Mouse (Mus musculus) heart, embryonic 10.5 days (tissue): ENCODE measurements around the gene Zfp93. TPM values are rescaled to one million over a fixed set of nuclear protein-coding genes. Genes with fewer than 3 reads are reported as not detected.
"Not testable (repeated sequence)": the region's sequence is repeated elsewhere in the genome, so short reads cannot be mapped to it uniquely, and the experiment has no call there.

Experiments
- DNase-seq: peaks from one replicate; pipeline ENCODE4 v3.0.0-alpha.2; 2017; ENCODE audit warnings: low spot score
- H3K27ac ChIP-seq: fragments of 300-500 bp; sonication (generic); 2 replicates; pipeline ENCODE4 v1.5.1; 2016; ENCODE audit warnings: mild to moderate bottlenecking
- H3K27me3 ChIP-seq: fragments of 300-500 bp; sonication (generic); 2 replicates; pipeline ENCODE4 v1.6.1; 2016; ENCODE audit warnings: mild to moderate bottlenecking; ENCODE audit not compliant: poor library complexity, insufficient read depth, severe bottlenecking
- H3K36me3 ChIP-seq: fragments of 300-500 bp; sonication (generic); 2 replicates; pipeline ENCODE4 v1.6.1; 2016; ENCODE audit warnings: mild to moderate bottlenecking, moderate library complexity
- H3K4me1 ChIP-seq: fragments of 300-500 bp; sonication (generic); 2 replicates; pipeline ENCODE4 v1.6.1; 2016; ENCODE audit warnings: mild to moderate bottlenecking
- H3K4me3 ChIP-seq: fragments of 300-500 bp; sonication (generic); 2 replicates; pipeline ENCODE4 v1.5.1; 2016; ENCODE audit warnings: mild to moderate bottlenecking, moderate library complexity
- H3K9me3 ChIP-seq: fragments of 300-500 bp; sonication (generic); 2 replicates; pipeline ENCODE4 v1.6.1; 2016; ENCODE audit warnings: mild to moderate bottlenecking, moderate library complexity
- WGBS: fragments of 180-500 bp; shearing (Covaris S2); methylation state at CpG from one replicate; pipeline ENCODE4 v1.1.7; 2016; 5-methylcytosine and 5-hydroxymethylcytosine counted together
- polyA plus RNA-seq: library from polyadenylated mRNA; unstranded; fragments of >200 nt; fragmentation: Nextera tagmentation; extraction: Ambion mirVana; gene quantifications from 2 replicates; pipeline ENCODE4 v1.2.1, GENCODE M21; 2016

Gene Zfp93
- polyA plus RNA-seq, 1 experiment from 2014 or later = 6.4 TPM

DNA sequence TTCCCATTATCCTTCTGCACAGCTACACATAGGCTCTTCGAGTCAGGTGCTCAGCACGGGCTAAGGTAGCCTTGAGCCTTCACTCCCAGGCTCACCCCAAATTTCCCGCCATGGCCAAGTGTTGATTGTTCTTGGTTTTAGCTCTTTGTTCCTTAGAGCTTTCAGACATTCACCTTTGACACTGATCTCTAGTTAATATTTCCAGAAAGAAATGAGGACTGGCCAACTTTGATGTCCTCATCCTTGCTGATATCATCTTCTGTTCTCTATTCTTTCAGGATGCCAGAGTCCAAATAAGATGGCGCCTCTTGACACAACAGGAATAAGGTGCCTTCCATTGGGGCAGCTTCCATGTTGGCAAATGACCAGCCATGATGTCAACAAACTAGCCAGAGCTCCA, 4.2 kb downstream of the Zfp93 start:
- H3K36me3 ChIP-seq = peaks cover 36% of the 10 kb centered on the region
- DNase-seq = peak; percentile 52
- H3K4me1 ChIP-seq = 0 out of 2 replicates have a peak, but pooled peaks cover 3% of the 10 kb centered on the region
- no peak overlapping the region for H3K4me3 ChIP-seq
- no peaks in the 10 kb centered on the region for H3K27me3 ChIP-seq
- WGBS = 86% methylated on average over 4 of the region's 4 CpGs
- H3K27ac ChIP-seq = no peak overlapping the region
- H3K9me3 ChIP-seq = 0 out of 2 replicates have a peak, but pooled peaks cover 5% of the 10 kb centered on the region

GRCm38 (mm10) chr7:24278771-24279170, 8.6 kb downstream of the Zfp93 start:
- not testable (repeated sequence) for H3K4me1 ChIP-seq, H3K27ac ChIP-seq, DNase-seq, H3K9me3 ChIP-seq, H3K4me3 ChIP-seq, H3K27me3 ChIP-seq
- WGBS = 77% methylated on average over 3 of the region's 3 CpGs
- peaks cover 31% of the 10 kb centered on the region for H3K36me3 ChIP-seq

DNA sequence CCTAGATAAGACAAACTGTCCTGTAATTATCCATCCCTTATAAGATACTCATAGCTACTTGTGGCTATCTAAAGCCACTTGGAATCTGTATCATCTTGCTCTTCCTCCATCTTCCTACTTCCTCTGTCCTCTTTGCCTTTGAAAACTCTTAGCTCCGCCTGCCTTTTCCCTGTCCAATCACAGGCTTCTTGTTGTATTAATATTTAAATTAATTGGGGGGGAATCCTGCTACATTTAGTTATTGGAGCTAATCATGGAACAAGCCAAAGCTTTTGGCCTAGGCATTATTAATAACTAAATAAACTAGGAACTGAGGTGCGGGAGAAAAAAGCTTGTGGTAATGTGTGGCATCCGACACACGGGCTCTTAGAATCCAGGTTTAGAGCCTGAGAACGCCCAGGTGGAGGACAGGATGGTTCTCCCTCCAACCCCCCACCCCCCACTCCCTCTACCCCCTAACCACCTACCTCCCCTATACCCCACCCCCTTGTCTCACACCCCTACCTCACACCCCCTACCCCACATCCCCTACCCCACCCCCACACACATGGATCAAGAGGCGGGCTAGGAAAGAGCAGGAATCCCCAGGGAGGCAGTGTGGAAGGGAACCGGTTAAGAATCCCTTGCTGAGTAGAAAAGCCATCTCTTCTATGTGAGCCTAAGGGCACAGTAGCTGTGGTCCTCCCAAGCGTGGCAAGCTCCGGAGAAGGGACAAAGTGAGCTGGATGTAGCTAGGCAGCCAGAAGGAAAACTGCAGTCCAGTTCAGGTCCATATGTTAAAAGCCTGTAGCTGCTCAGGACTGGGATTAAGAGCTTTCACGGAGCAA, 10.0 kb downstream of the Zfp93 start:
- Histone ChIP-seq H3K27me3 (no peaks in the 10 kb centered on the region), H3K27ac (no peak overlapping the region), H3K4me3 (no peak overlapping the region), H3K4me1 (no peaks in the 10 kb centered on the region), H3K36me3 (peaks cover 16% of the 10 kb centered on the region), H3K9me3 (0 out of 2 replicates have a peak, but pooled peaks cover 5% of the 10 kb centered on the region)
- peak; percentile 59 for DNase-seq
- 48% methylated on average over 10 of the region's 10 CpGs for WGBS

DNA sequence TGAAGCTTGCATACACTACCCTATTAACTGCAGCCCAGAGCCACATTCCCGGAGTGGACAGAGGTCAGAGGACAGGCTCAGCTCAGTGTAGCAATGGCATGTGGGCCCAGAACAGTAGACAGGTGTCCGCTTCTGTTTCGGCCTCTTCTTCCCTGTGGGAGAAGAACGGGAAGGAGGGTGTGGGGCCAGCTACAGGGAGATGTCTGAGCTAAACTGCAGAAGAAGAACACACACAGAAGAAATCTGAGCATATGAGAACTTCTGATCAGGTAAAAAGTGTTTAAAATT, 10.6 kb downstream of the Zfp93 start:
- Histone ChIP-seq H3K27me3 (no peaks in the 10 kb centered on the region), H3K27ac (no peak overlapping the region), H3K4me3 (no peak overlapping the region), H3K36me3 (peaks cover 11% of the 10 kb centered on the region), H3K4me1 (no peaks in the 10 kb centered on the region), H3K9me3 (0 out of 2 replicates have a peak, but pooled peaks cover 5% of the 10 kb centered on the region)
- 52% methylated on average over 4 of the region's 4 CpGs for WGBS
- peak; percentile 69 for DNase-seq

DNA sequence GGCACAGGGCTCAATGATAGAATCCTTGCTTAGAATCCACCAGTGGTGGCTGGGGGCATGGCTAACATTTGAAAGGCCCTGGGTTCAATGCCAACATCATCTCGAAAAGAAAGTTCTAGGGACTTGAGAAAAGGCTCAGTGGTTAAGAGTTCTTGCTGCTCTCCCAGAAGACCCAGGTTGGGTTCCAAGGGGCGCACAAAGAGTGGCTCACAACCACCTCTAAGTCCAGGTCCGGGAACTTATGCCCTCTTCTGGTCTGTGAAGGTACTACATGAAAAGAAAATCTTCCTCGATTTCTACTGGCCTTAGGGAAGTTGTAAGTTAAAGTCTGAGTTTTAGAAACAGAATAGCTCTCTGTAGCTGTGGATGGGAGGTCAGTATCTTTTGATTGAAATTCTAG, 15.9 kb downstream of the Zfp93 start:
- Histone ChIP-seq H3K4me1 (no peaks in the 10 kb centered on the region), H3K9me3 (no peaks in the 10 kb centered on the region), H3K36me3 (peaks cover 32% of the 10 kb centered on the region), H3K27me3 (no peaks in the 10 kb centered on the region), H3K27ac (no peak overlapping the region), H3K4me3 (no peak overlapping the region)
- WGBS = 46% methylated on average over 4 of the region's 4 CpGs
- peak; percentile 62 for DNase-seq

DNA sequence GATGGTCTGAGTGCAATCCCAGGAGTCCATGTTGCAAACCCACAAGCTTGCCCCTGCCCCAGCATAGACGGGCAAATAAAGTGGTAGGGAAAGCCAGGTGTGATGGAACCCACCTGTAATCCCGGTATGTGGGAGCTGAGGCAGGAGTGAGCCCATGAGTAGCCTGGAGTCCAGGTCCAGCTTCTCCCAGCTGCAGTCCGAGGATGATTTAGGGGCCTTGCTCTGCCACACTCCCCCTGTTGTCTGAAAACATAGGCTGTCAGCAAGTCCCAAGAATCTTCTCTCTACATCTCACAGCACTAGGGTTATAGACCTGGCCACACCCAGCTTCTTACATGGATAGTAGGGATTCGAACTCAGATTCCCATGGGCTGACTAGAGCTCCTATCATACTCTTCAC, 16.7 kb downstream of the Zfp93 start:
- peaks cover 40% of the 10 kb centered on the region for H3K36me3 ChIP-seq
- 73% methylated on average over 4 of the region's 4 CpGs for WGBS
- peak; percentile 70 for DNase-seq

GRCm38 (mm10) chr7:24287670-24288069, 17.4 kb downstream of the Zfp93 start:
- no peak overlapping the region for H3K4me3 ChIP-seq
- no peaks in the 10 kb centered on the region for H3K4me1 ChIP-seq

More for the DNA sequence above, 16.7 kb downstream of the Zfp93 start:
- Histone ChIP-seq H3K4me1 (no peaks in the 10 kb centered on the region), H3K27ac (no peak overlapping the region), H3K9me3 (no peaks in the 10 kb centered on the region), H3K4me3 (no peak overlapping the region), H3K27me3 (no peaks in the 10 kb centered on the region)

DNA sequence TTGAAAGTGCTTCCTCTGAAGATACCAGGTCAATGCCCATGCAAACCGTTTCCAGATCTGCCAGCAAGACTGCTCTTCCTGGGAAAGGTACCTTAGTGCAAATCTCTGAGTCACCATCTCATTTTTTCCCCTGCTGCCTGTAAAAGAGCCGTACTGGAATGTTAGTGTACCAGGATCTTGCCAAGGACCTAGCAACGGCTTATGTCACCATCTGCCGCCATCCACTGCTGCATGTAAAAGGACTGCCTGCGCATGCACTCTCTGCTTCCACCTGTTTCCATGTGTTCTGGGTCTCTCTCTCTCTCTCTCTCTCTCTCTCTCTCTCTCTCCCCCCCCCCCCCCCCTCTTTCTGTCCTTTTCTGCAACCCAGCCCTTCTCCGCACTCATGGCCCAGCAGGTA, 18.3 kb downstream of the Zfp93 start:
- H3K9me3 ChIP-seq = no peaks in the 10 kb centered on the region
- H3K27me3 ChIP-seq = no peaks in the 10 kb centered on the region
- no peak overlapping the region for H3K4me3 ChIP-seq
- H3K36me3 ChIP-seq = peaks cover 55% of the 10 kb centered on the region
- no peak overlapping the region for H3K27ac ChIP-seq
- WGBS = 92% methylated on average over 6 of the region's 6 CpGs
- H3K4me1 ChIP-seq = no peaks in the 10 kb centered on the region
- DNase-seq = peak; percentile 38

More at GRCm38 (mm10) chr7:24287670-24288069, 17.4 kb downstream of the Zfp93 start:
- whole genome bisulfite sequencing = 78% methylated on average over 5 of the region's 5 CpGs
- peaks cover 48% of the 10 kb centered on the region for H3K36me3 ChIP-seq
- no peak for DNase-seq
- H3K27ac ChIP-seq = no peak overlapping the region
- no peaks in the 10 kb centered on the region for H3K27me3 ChIP-seq
- H3K9me3 ChIP-seq = no peaks in the 10 kb centered on the region

GRCm38 (mm10) chr7:24290106-24290693, 20.0 kb downstream of the Zfp93 start:
- H3K9me3 ChIP-seq = no peaks in the 10 kb centered on the region
- DNase-seq = peak; percentile 50
- no peak overlapping the region for H3K4me3 ChIP-seq
- H3K36me3 ChIP-seq = peaks cover 72% of the 10 kb centered on the region
- no peaks in the 10 kb centered on the region for H3K27me3 ChIP-seq
- WGBS = 93% methylated on average over 4 of the region's 4 CpGs
- no peaks in the 10 kb centered on the region for H3K4me1 ChIP-seq
- H3K27ac ChIP-seq = no peak overlapping the region

- peaks cover 85% of the 10 kb centered on the region for H3K36me3 ChIP-seq
- H3K9me3 ChIP-seq = no peaks in the 10 kb centered on the region
- DNase-seq = peak; percentile 66
- no peaks in the 10 kb centered on the region for H3K27me3 ChIP-seq
- no peak overlapping the region for H3K27ac ChIP-seq
- H3K4me3 ChIP-seq = no peak overlapping the region
- 86% methylated on average over 27 of the region's 27 CpGs for WGBS
- no peaks in the 10 kb centered on the region for H3K4me1 ChIP-seq
Measured at GRCm38 (mm10) chr7:24291387-24292090, 21.3 kb downstream of the Zfp93 start.

GRCm38 (mm10) chr7:24293061-24293851, 23.0 kb downstream of the Zfp93 start:
- Histone ChIP-seq H3K9me3 (no peaks in the 10 kb centered on the region), H3K27me3 (no peaks in the 10 kb centered on the region), H3K4me3 (no peak overlapping the region), H3K4me1 (peaks cover 2% of the 10 kb centered on the region; the same call in 1 of the 2 replicates), H3K27ac (no peak overlapping the region), H3K36me3 (peaks cover 85% of the 10 kb centered on the region)
- peak; percentile 36 for DNase-seq
- 79% methylated on average over 12 of the region's 12 CpGs for WGBS

DNA sequence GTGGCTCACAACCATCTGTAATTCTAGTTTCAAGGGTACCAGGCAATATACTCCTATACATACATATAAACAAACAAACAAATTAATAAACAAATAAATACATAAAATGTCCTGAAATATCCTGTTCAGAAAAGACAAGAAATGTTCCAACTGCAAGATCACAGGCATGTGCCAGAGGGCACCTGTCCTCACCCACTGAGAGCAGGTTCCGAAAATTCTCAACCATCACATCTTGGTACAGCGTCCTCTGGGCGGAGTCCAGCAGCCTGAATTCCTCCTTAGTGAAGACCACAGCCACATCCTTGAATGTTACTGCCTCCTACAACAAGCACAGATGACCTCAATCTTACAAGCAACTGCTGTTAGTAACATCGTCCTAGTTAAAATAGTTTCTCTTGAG, 24.5 kb downstream of the Zfp93 start:
- H3K27me3 ChIP-seq = no peaks in the 10 kb centered on the region
- H3K4me3 ChIP-seq = no peak overlapping the region
- H3K4me1 ChIP-seq = peaks cover 6% of the 10 kb centered on the region; the same call in 1 of the 2 replicates
- H3K36me3 ChIP-seq = peaks cover 74% of the 10 kb centered on the region
- no peak for DNase-seq
- H3K27ac ChIP-seq = no peak overlapping the region
- H3K9me3 ChIP-seq = no peaks in the 10 kb centered on the region
- 94% methylated on average over 4 of the region's 4 CpGs for WGBS
